Mouse (Mus musculus) hindbrain, embryonic 11.5 days (tissue): ENCODE data around the gene Pik3cd. TPM values are rescaled to one million over a fixed set of nuclear protein-coding genes. Genes with fewer than 3 reads are reported as not detected.
"Not testable (repeated sequence)": the region's sequence is repeated elsewhere in the genome, so short reads cannot be mapped to it uniquely, and the experiment has no call there.

Experiments
- ATAC-seq: fragments of 200-750 bp; cut with Nextera tagmentation; 2 replicates; pipeline ENCODE4 v1.8.0; 2017; ENCODE audit warnings: mild to moderate bottlenecking, moderate TSS enrichment, moderate library complexity; ENCODE audit not compliant: low FRiP score
- DNase-seq: peaks from one replicate; pipeline ENCODE4 v3.0.0-alpha.2; 2015; ENCODE audit warnings: low spot score
- H3K27ac ChIP-seq: fragments of 300-500 bp; sonication (generic); 2 replicates; pipeline ENCODE4 v1.5.1; 2014; ENCODE audit warnings: mild to moderate bottlenecking, low read depth, low read length
- H3K27me3 ChIP-seq: fragments of 300-500 bp; sonication (generic); 2 replicates; pipeline ENCODE4 v1.6.1; 2014; ENCODE audit warnings: mild to moderate bottlenecking, low read length, moderate library complexity, mixed read lengths; ENCODE audit not compliant: control insufficient read depth, insufficient read depth
- H3K36me3 ChIP-seq: fragments of 300-500 bp; sonication (generic); 2 replicates; pipeline ENCODE4 v1.6.1; 2014; ENCODE audit warnings: mild to moderate bottlenecking, low read length, moderate library complexity, mixed read lengths; ENCODE audit not compliant: control insufficient read depth, insufficient read depth
- H3K4me1 ChIP-seq: fragments of 300-500 bp; sonication (generic); replicated peaks from 2 replicates; pipeline ENCODE4 v1.6.1; 2014; ENCODE audit warnings: low read length, mixed read lengths; ENCODE audit not compliant: control insufficient read depth, insufficient read depth
- H3K4me2 ChIP-seq: fragments of 300-500 bp; sonication (generic); replicated peaks from 2 replicates; pipeline ENCODE4 v1.6.1; 2014; ENCODE audit warnings: mild to moderate bottlenecking, low read depth, low read length
- H3K4me3 ChIP-seq: fragments of 300-500 bp; sonication (generic); 2 replicates; pipeline ENCODE4 v1.5.1; 2014; ENCODE audit warnings: low read depth, low read length
- H3K9ac ChIP-seq: fragments of 300-500 bp; sonication (generic); 2 replicates; pipeline ENCODE4 v1.6.1; 2014; ENCODE audit warnings: low read depth, low read length
- H3K9me3 ChIP-seq: fragments of 300-500 bp; sonication (generic); 2 replicates; pipeline ENCODE4 v1.6.1; 2016; ENCODE audit warnings: low read length; ENCODE audit not compliant: control insufficient read depth
- WGBS: fragments of 180-500 bp; shearing (Covaris S2); extraction: QIAGEN DNeasy Blood & Tissue Kit; methylation state at CpG from one replicate; pipeline ENCODE4 v1.1.7; 2014; 5-methylcytosine and 5-hydroxymethylcytosine counted together
- polyA plus RNA-seq: library from polyadenylated mRNA; unstranded; fragments of >200 nt; fragmentation: Nextera tagmentation; extraction: Ambion mirVana; gene quantifications from 2 replicates; pipeline ENCODE4 v1.2.1, GENCODE M21; 2014

Gene Pik3cd
- polyA plus RNA-seq = 10.1 and 11.3 TPM in 2 replicates

DNA sequence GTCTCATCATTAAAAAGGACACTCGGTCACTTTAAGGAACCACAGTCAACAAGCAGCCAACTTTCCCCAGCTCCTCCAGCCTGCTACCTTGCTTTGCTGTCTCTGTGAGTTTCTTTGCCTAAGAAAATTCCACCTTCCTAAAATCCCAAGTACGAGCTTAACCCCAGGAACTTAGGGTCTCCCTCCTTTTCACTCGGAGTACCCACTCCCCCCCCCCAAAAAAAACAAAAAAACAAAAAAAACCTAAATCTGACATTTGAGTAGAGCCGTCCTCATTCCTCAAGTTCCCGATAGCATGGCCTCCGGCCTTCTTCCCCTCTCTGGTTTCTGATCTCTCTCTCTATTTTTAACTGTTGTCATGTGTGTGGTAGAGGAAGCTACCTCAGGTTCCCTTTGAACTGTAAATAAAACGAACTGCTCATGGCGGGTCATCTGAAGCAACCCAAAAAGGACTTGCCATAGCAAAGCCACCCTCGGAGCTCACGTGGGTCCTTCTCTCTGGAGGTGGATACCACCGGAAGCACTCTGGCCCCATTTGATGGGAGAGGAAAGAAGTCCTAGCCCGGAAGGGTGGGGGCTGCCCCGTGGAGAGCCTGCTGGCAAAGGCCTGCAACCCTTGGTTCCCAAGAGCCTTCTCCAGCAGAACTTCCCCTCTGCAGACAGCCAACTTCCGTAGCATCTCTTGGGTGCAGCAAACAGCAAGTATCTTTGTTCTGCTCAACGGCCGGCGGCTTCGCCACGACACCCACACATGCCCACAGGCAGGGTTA is at the start of gene Pik3cd:
Gene Pik3cd (minus strand): TSS at position 362 of the 770 bp plus-strand sequence.
- Histone ChIP-seq H3K27ac (no peak within 1 kb of the TSS), H3K27me3 (peaks cover 6% of the 10 kb centered on the region; the same call in 1 of the 2 replicates), H3K36me3 (no peaks in the 10 kb centered on the region), H3K9me3 (no peaks in the 10 kb centered on the region), H3K4me3 (no peak within 1 kb of the TSS), H3K4me1 (no peaks in the 10 kb centered on the region), H3K4me2 (no peak within 1 kb of the TSS), H3K9ac (no peak within 1 kb of the TSS)
- ATAC-seq (no peak), DNase-seq (no peak)
- 71% methylated on average over 19 of the region's 19 CpGs for WGBS

DNA sequence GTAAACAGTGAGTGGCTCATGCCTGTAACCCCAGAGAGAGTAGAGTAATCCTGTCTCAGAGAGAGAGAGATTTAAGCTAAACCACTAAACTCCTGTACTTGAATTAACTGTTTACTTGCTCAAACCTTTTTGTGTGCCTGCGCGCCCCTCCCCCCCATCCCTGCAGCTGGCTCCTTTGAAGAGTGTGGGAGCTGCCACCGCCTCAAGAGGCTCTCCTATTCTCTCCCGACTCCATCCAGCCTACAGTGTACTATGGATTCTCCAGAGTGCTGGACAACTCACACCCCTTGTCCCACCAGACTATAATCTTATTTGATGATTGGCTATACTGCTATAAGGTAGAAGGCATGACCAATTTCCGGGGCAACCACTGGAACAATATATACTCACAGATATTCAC is 48.3 kb upstream of the Pik3cd start:
- H3K9ac ChIP-seq = no peak overlapping the region
- no peak overlapping the region for H3K4me3 ChIP-seq
- ATAC-seq (no peak), DNase-seq (no peak)
- H3K36me3 ChIP-seq = no peaks in the 10 kb centered on the region
- H3K4me1 ChIP-seq = no peaks in the 10 kb centered on the region; the same call in 1 of the 2 replicates
- WGBS = 42% methylated on average over 5 of the region's 5 CpGs
- H3K4me2 ChIP-seq = no peak overlapping the region
- H3K27me3 ChIP-seq = no peaks in the 10 kb centered on the region
- H3K9me3 ChIP-seq = no peaks in the 10 kb centered on the region
- no peak overlapping the region for H3K27ac ChIP-seq

DNA sequence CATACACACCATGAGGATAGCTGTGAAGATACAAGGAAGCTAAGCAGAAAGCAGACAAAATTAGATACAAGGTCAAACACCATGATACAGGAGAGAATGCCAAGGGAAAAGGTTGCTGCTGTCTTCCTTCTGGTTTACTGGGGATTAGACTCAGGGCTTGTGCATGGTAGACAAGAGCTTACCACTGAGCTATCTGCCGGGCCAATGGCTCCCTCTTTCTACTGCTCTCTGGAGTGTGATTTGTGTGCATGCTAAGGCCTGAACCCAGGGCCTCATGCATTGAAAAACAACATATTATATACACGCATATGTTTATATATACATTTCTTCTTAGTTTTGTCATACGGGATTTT is 47.3 kb upstream of the Pik3cd start:
- not testable (repeated sequence) for H3K9me3 ChIP-seq, DNase-seq, H3K27me3 ChIP-seq, H3K36me3 ChIP-seq, H3K4me2 ChIP-seq, H3K4me1 ChIP-seq, ATAC-seq, H3K27ac ChIP-seq, H3K4me3 ChIP-seq, H3K9ac ChIP-seq
- 98% methylated on average over 3 of the region's 3 CpGs for WGBS

DNA sequence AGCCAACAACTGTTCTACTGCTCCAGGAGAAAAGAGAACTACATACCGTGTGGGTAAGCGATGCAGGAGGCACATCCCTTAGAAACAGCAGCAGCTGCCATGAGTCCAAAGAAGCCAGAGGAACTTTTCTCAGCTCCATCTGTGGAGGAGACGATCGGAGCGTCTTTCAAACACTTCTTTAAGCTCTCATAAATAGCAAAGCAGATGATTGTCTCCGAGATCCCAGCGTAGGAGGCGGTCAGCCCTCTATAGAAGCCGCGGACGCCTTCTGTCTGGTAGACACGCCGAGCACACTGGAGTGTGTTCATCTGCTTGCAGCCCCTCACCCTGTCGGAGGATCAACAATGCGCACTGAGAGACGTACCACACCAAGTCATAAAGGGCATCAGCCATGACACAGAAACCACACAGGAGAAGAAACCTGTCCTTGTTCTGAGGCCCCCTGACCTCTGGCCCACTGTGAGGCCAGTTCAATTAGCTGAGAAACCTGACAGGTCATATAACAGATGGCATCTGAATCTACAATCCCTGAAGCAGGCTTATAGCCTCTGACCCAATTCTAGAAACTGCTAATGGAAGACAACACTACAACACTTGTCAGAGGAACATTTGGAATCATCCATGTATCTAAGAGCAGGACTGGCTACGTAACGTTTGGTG is 46.8 kb upstream of the Pik3cd start:
- no peak overlapping the region for H3K4me2 ChIP-seq
- WGBS = 83% methylated on average over 18 of the region's 18 CpGs
- ATAC-seq = no peak
- no peak overlapping the region for H3K4me3 ChIP-seq
- no peaks in the 10 kb centered on the region for H3K27me3 ChIP-seq
- DNase-seq = no peak
- no peaks in the 10 kb centered on the region for H3K9me3 ChIP-seq
- H3K9ac ChIP-seq = no peak overlapping the region
- no peak overlapping the region for H3K27ac ChIP-seq
- no peaks in the 10 kb centered on the region; the same call in 1 of the 2 replicates for H3K4me1 ChIP-seq
- H3K36me3 ChIP-seq = no peaks in the 10 kb centered on the region

DNA sequence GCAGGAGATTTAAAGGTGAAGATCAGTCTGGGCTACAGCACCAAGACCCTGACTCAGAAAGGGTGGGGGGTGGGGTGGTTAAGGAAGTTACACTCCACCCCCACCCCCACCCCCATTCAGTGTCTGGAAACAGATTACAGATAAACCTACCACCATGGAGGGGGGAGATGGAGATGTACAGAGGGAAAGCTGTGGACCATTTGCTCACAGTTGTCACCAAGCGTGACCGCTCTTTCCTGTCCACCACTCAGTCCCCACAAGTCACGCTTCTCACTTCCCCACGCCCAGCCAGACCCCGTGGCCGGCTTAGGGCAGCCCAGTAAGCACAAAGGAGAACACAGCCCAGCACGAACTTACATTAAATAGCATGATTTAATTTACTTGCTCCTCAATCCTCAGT is 41.7 kb upstream of the Pik3cd start:
- Histone ChIP-seq H3K9me3 (no peaks in the 10 kb centered on the region), H3K36me3 (0 out of 2 replicates have a peak, but pooled peaks cover 3% of the 10 kb centered on the region), H3K4me1 (no peaks in the 10 kb centered on the region), H3K4me3 (no peak overlapping the region), H3K4me2 (no peak overlapping the region), H3K9ac (no peak overlapping the region), H3K27me3 (no peaks in the 10 kb centered on the region), H3K27ac (no peak overlapping the region)
- DNase-seq (no peak), ATAC-seq (no peak)
- 84% methylated on average over 7 of the region's 7 CpGs for WGBS

GRCm38 (mm10) chr4:149742011-149742530 is 39.7 kb upstream of the Pik3cd start:
- no peaks in the 10 kb centered on the region for H3K27me3 ChIP-seq
- no peak overlapping the region for H3K9ac ChIP-seq
- peaks cover 3% of the 10 kb centered on the region; the same call in 1 of the 2 replicates for H3K4me1 ChIP-seq
- no peaks in the 10 kb centered on the region for H3K9me3 ChIP-seq
- 93% methylated on average over 14 of the region's 14 CpGs for WGBS
- ATAC-seq (no peak), DNase-seq (no peak)
- H3K36me3 ChIP-seq = 0 out of 2 replicates have a peak, but pooled peaks cover 3% of the 10 kb centered on the region
- no peak overlapping the region for H3K4me3 ChIP-seq
- H3K4me2 ChIP-seq = no peak overlapping the region
- no peak overlapping the region for H3K27ac ChIP-seq

DNA sequence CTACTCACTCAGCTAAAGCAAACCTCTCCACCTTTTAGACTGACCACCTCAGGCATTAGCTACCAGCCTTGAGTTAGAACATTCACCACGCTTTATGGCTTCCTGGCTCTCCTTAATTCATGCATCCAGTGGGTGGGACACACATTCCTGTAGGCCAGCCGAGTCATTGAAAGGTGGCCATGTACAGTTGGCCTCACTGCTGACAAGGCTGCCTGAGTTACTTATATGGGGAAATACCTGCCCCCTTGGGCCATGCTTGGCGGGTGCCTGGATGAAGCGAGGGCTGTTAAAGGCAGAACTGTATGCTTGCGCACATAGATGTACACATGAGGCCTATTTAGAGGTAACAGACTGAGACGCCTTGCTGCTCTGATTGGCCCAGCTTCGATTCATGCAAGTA is 37.9 kb upstream of the Pik3cd start:
- no peak overlapping the region for H3K4me2 ChIP-seq
- H3K27me3 ChIP-seq = no peaks in the 10 kb centered on the region
- peaks cover 8% of the 10 kb centered on the region; the same call in 1 of the 2 replicates for H3K4me1 ChIP-seq
- DNase-seq (no peak), ATAC-seq (no peak)
- no peak overlapping the region for H3K4me3 ChIP-seq
- 92% methylated on average over 7 of the region's 7 CpGs for WGBS
- H3K9me3 ChIP-seq = no peaks in the 10 kb centered on the region
- no peak overlapping the region for H3K27ac ChIP-seq
- H3K9ac ChIP-seq = no peak overlapping the region
- 0 out of 2 replicates have a peak, but pooled peaks cover 3% of the 10 kb centered on the region for H3K36me3 ChIP-seq

- Histone ChIP-seq H3K9me3 (no peaks in the 10 kb centered on the region), H3K4me3 (no peak overlapping the region), H3K27me3 (no peaks in the 10 kb centered on the region), H3K36me3 (0 out of 2 replicates have a peak, but pooled peaks cover 3% of the 10 kb centered on the region), H3K27ac (no peak overlapping the region), H3K4me2 (no peak overlapping the region), H3K9ac (no peak overlapping the region), H3K4me1 (peaks cover 9% of the 10 kb centered on the region; the same call in 1 of the 2 replicates)
- DNase-seq (no peak), ATAC-seq (no peak)
- 78% methylated on average over 5 of the region's 5 CpGs for WGBS
Observed at GRCm38 (mm10) chr4:149739478-149739877, 37.1 kb upstream of the Pik3cd start.
